Mouse (Mus musculus) lung, embryonic 16.5 days (tissue): ENCODE measurements around the gene Stk32c. TPM values are rescaled to one million over a fixed set of nuclear protein-coding genes. Genes with fewer than 3 reads are reported as not detected.

Source experiments
- ATAC-seq: fragments of 200-750 bp; cut with Nextera tagmentation; 2 replicates; pipeline ENCODE4 v1.8.0; 2017; ENCODE audit warnings: low read depth, mild to moderate bottlenecking, moderate library complexity
- H3K27ac ChIP-seq: fragments of 300-500 bp; sonication (generic); 2 replicates; pipeline ENCODE4 v1.5.1; 2014; ENCODE audit warnings: mild to moderate bottlenecking, control low read depth, low read length
- H3K27me3 ChIP-seq: fragments of 300-500 bp; sonication (generic); 2 replicates; pipeline ENCODE4 v1.6.1; 2014; ENCODE audit warnings: low read depth, low read length, mixed read lengths; ENCODE audit not compliant: control insufficient read depth, insufficient read depth
- H3K36me3 ChIP-seq: fragments of 300-500 bp; sonication (generic); 2 replicates; pipeline ENCODE4 v1.6.1; 2014; ENCODE audit warnings: low read length; ENCODE audit not compliant: control insufficient read depth, insufficient read depth
- H3K4me1 ChIP-seq: fragments of 300-500 bp; sonication (generic); replicated peaks from 2 replicates; pipeline ENCODE4 v1.6.1; 2014; ENCODE audit warnings: low read length, mixed read lengths; ENCODE audit not compliant: control insufficient read depth, insufficient read depth
- H3K4me2 ChIP-seq: fragments of 300-500 bp; sonication (generic); 2 replicates; pipeline ENCODE4 v1.6.1; 2014; ENCODE audit warnings: low read depth, low read length, control low read depth
- H3K4me3 ChIP-seq: fragments of 300-500 bp; sonication (generic); 2 replicates; pipeline ENCODE4 v1.5.1; 2014; ENCODE audit warnings: mild to moderate bottlenecking, low read length, control low read depth
- H3K9ac ChIP-seq: fragments of 300-500 bp; sonication (generic); 2 replicates; pipeline ENCODE4 v1.6.1; 2014; ENCODE audit warnings: low read length, control low read depth
- H3K9me3 ChIP-seq: fragments of 300-500 bp; sonication (generic); 2 replicates; pipeline ENCODE4 v1.6.1; 2016; ENCODE audit warnings: low read length; ENCODE audit not compliant: control insufficient read depth
- WGBS: fragments of 180-500 bp; shearing (Covaris S2); extraction: QIAGEN DNeasy Blood & Tissue Kit; methylation state at CpG from one replicate; pipeline ENCODE4 v1.1.7; 2014; 5-methylcytosine and 5-hydroxymethylcytosine counted together
- polyA plus RNA-seq: library from polyadenylated mRNA; unstranded; fragments of >200 nt; fragmentation: Nextera tagmentation; extraction: Ambion mirVana; gene quantifications from 2 replicates; pipeline ENCODE4 v1.2.1, GENCODE M21; 2015

Gene Stk32c
- polyA plus RNA-seq, 1 experiment from 2014 or later: 0.18 TPM

DNA sequence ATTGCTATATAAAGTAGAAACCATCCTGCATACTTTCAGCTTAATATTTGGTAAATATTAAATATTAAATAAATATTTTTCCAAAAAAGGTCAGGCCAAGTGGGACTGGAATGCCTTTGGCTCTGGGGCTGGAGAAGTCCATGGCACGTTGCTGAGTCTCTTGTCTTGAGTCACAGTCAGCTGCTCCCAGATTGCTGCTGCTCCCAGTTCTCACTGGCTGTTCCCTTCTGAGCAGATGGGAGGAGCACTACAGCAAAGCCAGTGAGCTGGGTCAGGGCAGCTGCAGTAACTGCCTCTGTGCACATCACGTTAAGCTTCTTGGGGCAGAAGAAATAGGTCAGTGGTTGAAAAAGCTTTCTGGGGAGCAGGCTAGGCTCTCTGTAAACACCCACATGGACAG, 7.2 kb upstream of the Stk32c start:
- no peak overlapping the region for H3K9ac ChIP-seq
- ATAC-seq: peak; percentile 72
- H3K9me3 ChIP-seq: no peaks in the 10 kb centered on the region
- H3K4me1 ChIP-seq: peaks cover 10% of the 10 kb centered on the region
- no peaks in the 10 kb centered on the region for H3K27me3 ChIP-seq
- H3K36me3 ChIP-seq: no peaks in the 10 kb centered on the region
- 0 out of 2 replicates have a peak overlapping the region, but pooled peaks have one; percentile 46 for H3K27ac ChIP-seq
- H3K4me2 ChIP-seq: no peak overlapping the region
- H3K4me3 ChIP-seq: no peak overlapping the region
- WGBS: 19% methylated on average over 2 of the region's 2 CpGs

GRCm38 (mm10) chr7:139219486-139219885, 6.4 kb upstream of the Stk32c start:
- no peak for ATAC-seq
- H3K36me3 ChIP-seq: no peaks in the 10 kb centered on the region
- peak overlapping the region; percentile 31; the same call in 1 of the 2 replicates for H3K27ac ChIP-seq
- peaks cover 6% of the 10 kb centered on the region for H3K4me1 ChIP-seq
- H3K4me3 ChIP-seq: no peak overlapping the region
- 80% methylated on average over 5 of the region's 5 CpGs for WGBS
- no peaks in the 10 kb centered on the region for H3K27me3 ChIP-seq
- H3K4me2 ChIP-seq: no peak overlapping the region
- no peak overlapping the region for H3K9ac ChIP-seq
- no peaks in the 10 kb centered on the region for H3K9me3 ChIP-seq

GRCm38 (mm10) chr7:139218641-139219415, 5.7 kb upstream of the Stk32c start:
- no peak for ATAC-seq
- no peaks in the 10 kb centered on the region for H3K27me3 ChIP-seq
- no peak overlapping the region for H3K4me2 ChIP-seq
- no peaks in the 10 kb centered on the region for H3K36me3 ChIP-seq
- H3K9me3 ChIP-seq: no peaks in the 10 kb centered on the region
- no peak overlapping the region for H3K9ac ChIP-seq
- WGBS: 42% methylated on average over 6 of the region's 6 CpGs
- H3K4me3 ChIP-seq: no peak overlapping the region
- H3K27ac ChIP-seq: peak overlapping the region; percentile 58
- peaks cover 7% of the 10 kb centered on the region for H3K4me1 ChIP-seq

DNA sequence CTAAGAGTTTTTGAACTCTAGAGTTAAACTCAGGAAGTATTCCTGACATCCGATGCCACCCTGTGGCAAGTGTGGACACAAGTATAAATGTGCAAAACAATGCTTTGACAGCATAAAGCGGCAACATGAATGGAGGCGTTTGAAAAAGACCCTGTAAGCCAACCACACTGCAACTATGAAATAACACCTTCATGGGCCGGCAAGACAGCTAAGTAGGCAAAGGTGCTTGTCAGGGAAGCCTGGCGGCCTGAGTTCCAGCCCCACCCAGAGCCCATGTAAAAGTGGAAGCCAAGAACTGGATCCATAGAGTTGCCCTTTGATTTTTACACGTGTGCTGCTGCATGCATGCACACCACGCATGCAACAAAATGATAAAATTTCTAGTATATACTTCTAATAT, 3.9 kb upstream of the Stk32c start:
- H3K36me3 ChIP-seq: no peaks in the 10 kb centered on the region
- H3K27ac ChIP-seq: no peak overlapping the region
- H3K4me2 ChIP-seq: no peak overlapping the region
- H3K4me3 ChIP-seq: no peak overlapping the region
- peaks cover 16% of the 10 kb centered on the region for H3K4me1 ChIP-seq
- 75% methylated on average over 7 of the region's 7 CpGs for WGBS
- no peaks in the 10 kb centered on the region for H3K9me3 ChIP-seq
- no peaks in the 10 kb centered on the region for H3K27me3 ChIP-seq
- no peak overlapping the region for H3K9ac ChIP-seq
- no peak for ATAC-seq

GRCm38 (mm10) chr7:139216464-139216863, 3.4 kb upstream of the Stk32c start:
- H3K27ac ChIP-seq: no peak overlapping the region
- no peak for ATAC-seq
- H3K9ac ChIP-seq: no peak overlapping the region
- H3K9me3 ChIP-seq: no peaks in the 10 kb centered on the region
- no peak overlapping the region for H3K4me3 ChIP-seq
- no peaks in the 10 kb centered on the region for H3K36me3 ChIP-seq
- peaks cover 16% of the 10 kb centered on the region for H3K4me1 ChIP-seq
- no peaks in the 10 kb centered on the region for H3K27me3 ChIP-seq
- 81% methylated on average over 9 of the region's 9 CpGs for WGBS
- H3K4me2 ChIP-seq: no peak overlapping the region

- WGBS: 81% methylated on average over 7 of the region's 7 CpGs
- Histone ChIP-seq H3K36me3 (no peaks in the 10 kb centered on the region), H3K27ac (no peak overlapping the region), H3K4me2 (no peak overlapping the region), H3K4me1 (peaks cover 16% of the 10 kb centered on the region), H3K9ac (no peak overlapping the region), H3K9me3 (no peaks in the 10 kb centered on the region), H3K27me3 (no peaks in the 10 kb centered on the region), H3K4me3 (no peak overlapping the region)
- ATAC-seq: no peak
These were observed 2.8 kb upstream of the Stk32c start for GRCm38 (mm10) chr7:139215946-139216345.

DNA sequence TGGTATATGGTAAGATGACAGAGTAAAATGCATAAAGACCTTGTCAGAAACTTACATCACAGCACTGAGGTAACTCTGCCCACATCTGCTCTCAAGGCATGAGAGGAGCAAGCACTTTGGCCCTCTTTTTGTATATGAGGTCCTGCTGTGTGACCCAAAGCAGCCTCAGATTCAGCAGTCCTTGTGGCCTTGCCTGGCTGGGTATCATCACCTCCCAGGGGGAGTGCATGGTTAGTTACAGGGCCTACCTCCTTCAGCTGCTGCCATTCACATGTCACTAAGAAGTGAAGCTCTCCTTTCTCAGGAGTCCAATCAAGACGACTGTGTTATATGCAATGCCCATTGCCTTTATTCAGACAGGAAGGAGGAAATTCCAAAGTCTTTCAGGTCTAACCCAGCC, 2.4 kb upstream of the Stk32c start:
- no peak for ATAC-seq
- Histone ChIP-seq H3K27ac (no peak overlapping the region), H3K4me3 (no peak overlapping the region), H3K27me3 (no peaks in the 10 kb centered on the region), H3K9ac (no peak overlapping the region), H3K9me3 (no peaks in the 10 kb centered on the region), H3K4me1 (peaks cover 16% of the 10 kb centered on the region), H3K36me3 (no peaks in the 10 kb centered on the region), H3K4me2 (no peak overlapping the region)
- WGBS: 60% methylated on average over 1 of the region's 1 CpGs

DNA sequence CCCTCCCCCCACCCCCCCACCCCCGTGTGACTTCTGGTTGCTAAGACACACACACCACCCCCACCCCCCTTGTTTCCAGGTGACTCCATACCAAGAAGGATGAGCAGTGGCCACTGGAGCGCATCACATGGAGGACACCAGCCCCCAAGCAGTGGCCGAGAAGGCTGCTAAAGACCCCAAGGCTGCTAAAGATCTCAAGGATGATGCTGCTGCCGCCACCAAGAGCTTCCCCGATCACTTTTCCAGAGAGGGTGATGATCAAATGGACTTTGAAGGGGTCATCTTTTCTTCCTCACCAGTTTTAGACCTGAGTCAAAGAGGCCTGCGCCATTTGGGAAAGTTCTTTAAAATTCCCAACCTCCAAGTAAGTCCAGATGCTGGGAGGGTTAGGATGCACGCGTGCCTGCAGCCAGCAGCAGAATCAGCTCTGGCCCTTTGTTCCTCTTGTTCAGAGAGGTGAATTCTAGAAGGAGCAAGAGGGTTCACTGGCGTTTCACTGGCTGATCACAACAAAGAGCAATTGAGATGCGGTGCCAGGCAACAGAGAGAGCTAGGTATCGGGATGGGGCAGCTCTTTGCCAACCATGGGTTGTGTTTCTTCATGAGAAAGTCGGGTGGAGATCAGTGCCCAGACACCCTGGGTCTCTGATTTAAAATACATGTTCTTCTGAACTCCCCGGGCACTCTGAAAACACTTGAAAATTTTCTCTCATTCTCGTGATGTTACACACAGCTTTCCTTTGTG, 1.7 kb upstream of the Stk32c start:
- no peak for ATAC-seq
- H3K9ac ChIP-seq: no peak overlapping the region
- H3K4me3 ChIP-seq: no peak overlapping the region
- no peak overlapping the region for H3K4me2 ChIP-seq
- H3K27ac ChIP-seq: no peak overlapping the region
- H3K9me3 ChIP-seq: no peaks in the 10 kb centered on the region
- H3K27me3 ChIP-seq: no peaks in the 10 kb centered on the region
- peaks cover 13% of the 10 kb centered on the region; the same call in 1 of the 2 replicates for H3K4me1 ChIP-seq
- whole genome bisulfite sequencing: 82% methylated on average over 13 of the region's 14 CpGs
- H3K36me3 ChIP-seq: no peaks in the 10 kb centered on the region

DNA sequence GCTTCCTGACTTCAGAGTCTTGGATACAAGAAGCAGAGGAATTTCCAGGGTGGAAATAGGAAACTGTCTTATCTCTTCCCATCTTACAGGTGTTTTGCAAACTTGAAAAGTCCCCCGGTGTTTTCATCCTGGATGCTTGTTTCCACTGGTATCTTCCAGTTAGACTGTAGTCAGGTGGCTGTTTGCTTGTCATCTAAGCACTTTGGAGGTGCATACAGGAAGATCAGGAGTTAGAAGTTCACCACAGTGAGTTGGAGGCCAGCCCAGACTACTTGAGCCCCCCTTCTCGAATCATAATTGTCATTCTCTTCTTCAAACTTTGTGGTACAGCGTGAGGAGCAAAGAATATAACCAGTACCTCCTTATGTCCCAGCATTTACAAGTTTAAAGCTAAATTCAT, 1.1 kb upstream of the Stk32c start:
- H3K27ac ChIP-seq: no peak overlapping the region
- H3K9me3 ChIP-seq: no peaks in the 10 kb centered on the region
- H3K4me1 ChIP-seq: peaks cover 12% of the 10 kb centered on the region; the same call in 1 of the 2 replicates
- WGBS: 40% methylated on average over 3 of the region's 3 CpGs
- no peaks in the 10 kb centered on the region for H3K36me3 ChIP-seq
- ATAC-seq: no peak
- H3K27me3 ChIP-seq: no peaks in the 10 kb centered on the region
- H3K9ac ChIP-seq: no peak overlapping the region
- H3K4me3 ChIP-seq: no peak overlapping the region
- H3K4me2 ChIP-seq: no peak overlapping the region
